In the genomic region with DNA sequence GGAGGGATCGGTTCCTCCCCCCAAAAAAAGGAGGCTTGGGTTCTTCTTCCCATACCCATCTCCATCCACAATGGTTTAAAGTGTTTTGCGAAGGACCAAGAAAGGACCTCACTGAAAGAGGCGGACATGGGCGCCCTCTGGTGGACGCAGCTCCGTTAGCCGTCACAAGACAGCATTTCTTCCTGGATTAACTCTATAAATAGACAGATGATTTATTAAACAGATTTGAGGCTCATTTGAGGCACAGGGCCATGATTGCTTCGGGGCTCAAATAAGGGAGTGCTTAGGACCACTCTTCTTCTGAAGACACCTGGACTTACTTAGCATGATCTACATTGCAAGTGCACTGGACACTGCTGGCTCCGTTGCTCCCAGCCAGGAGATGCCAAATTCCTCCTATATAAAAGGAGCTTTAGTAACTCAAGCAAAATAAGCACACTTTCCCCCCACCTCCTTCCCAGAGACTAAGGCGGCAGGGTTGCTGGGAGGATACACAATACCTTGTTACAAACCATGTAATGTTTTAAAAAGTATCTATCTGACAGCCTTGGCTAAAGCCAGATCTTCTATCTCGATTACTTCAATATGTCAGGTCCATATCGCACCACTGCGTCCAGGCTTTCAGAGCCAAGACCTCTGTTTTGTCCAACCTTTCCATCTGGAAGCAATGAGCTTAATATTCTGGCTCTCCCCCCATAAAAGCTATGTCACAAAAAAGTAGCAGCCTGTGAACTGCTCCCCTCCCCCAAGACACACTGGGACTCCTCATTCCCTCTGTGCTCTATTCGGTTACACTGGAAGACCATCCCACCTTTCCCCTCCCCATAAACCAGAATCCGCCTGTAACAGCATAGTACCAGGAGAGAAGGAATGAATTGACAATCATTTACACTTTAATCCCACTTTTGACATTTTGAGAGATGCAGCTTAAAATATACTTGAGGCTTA, we compare ENCODE assay signal across 7 mouse cellular contexts. TPM values are rescaled to one million over a fixed set of nuclear protein-coding genes. Genes with fewer than 3 reads are reported as not detected.
A peak's percentile ranks its signal among the peaks of the same experiment; 100 is the strongest.
DNase-seq lines count a peak whose midpoint lies in the region; ATAC-seq and TF ChIP-seq lines count a peak whose summit lies in the region.

No protein-coding gene starts in this region.

- ATAC-seq in intestine, postnatal 0 days, result no peak
- peak; percentile 74 for ATAC-seq in midbrain, embryonic 15.5 days (replicated peaks)

- no peaks in the 10 kb centered on the region for H3K36me3 ChIP-seq in intestine, postnatal 0 days (ENCODE audit: control insufficient read depth, insufficient read depth)
- no peaks in the 10 kb centered on the region for H3K36me3 ChIP-seq in midbrain, embryonic 15.5 days (replicated peaks)

- peak overlapping the region; percentile 35; the same call in 1 of the 2 replicates for H3K27ac ChIP-seq in gastrocnemius, adult 2 months
- no peak overlapping the region for H3K27ac ChIP-seq in intestine, postnatal 0 days (ENCODE audit: low read depth, low read length)
- no peak overlapping the region for H3K27ac ChIP-seq in midbrain, embryonic 15.5 days

- 28% methylated on average over 15 of the region's 15 CpGs for WGBS in intestine, postnatal 0 days
- 26% methylated on average over 15 of the region's 15 CpGs for WGBS in midbrain, embryonic 15.5 days

- H3K9ac ChIP-seq in intestine, postnatal 0 days (ENCODE audit: low read depth, low read length), result no peak overlapping the region
- no peak overlapping the region for H3K9ac ChIP-seq in midbrain, embryonic 15.5 days

- H3K4me3 ChIP-seq in gastrocnemius, adult 2 months, result no peak overlapping the region
- H3K4me3 ChIP-seq in intestine, postnatal 0 days (ENCODE audit: low read depth, low read length), result no peak overlapping the region
- no peak overlapping the region for H3K4me3 ChIP-seq in midbrain, embryonic 15.5 days

- DNase-seq in ZHBTc4 (ENCODE audit: low read depth, low spot score), result peak; percentile 71
- DNase-seq in cerebellum, postnatal 25 days, result peak; percentile 85 to 91
- DNase-seq in gastrocnemius, adult 2 months, result peak; percentile 86
- DNase-seq in left cerebral cortex, postnatal 25 days (ENCODE audit: low spot score in 2 of 2), result peak; percentile 81 to 85
- peak; percentile 13 to 52 for DNase-seq in spleen, postnatal 14 days (ENCODE audit: low spot score in 2 of 2)

- no peaks in the 10 kb centered on the region for H3K27me3 ChIP-seq in intestine, postnatal 0 days (replicated peaks; ENCODE audit: control insufficient read depth, insufficient read depth, low read length)
- H3K27me3 ChIP-seq in midbrain, embryonic 15.5 days (replicated peaks), result peaks cover 6% of the 10 kb centered on the region

- intact Hi-C loops in gastrocnemius, adult 2 months (cut with DNase I), result loop anchor here (1.0 to 10.0 kb wide), 5 partner anchors 46 to 1386 kb away; a partner anchor contains a TSS
- intact Hi-C loops in left cerebral cortex, postnatal 25 days (cut with DNase I), result loop anchor here (1.0 to 10.0 kb wide), 5 partner anchors 99 to 1386 kb away; a partner anchor contains a TSS

- no peak overlapping the region for H3K4me2 ChIP-seq in intestine, postnatal 0 days (replicated peaks; ENCODE audit: low read depth)
- no peak overlapping the region for H3K4me2 ChIP-seq in midbrain, embryonic 15.5 days

- H3K4me1 ChIP-seq in intestine, postnatal 0 days (replicated peaks; ENCODE audit: control insufficient read depth, insufficient read depth, low read length), result no peaks in the 10 kb centered on the region
- peaks cover 5% of the 10 kb centered on the region for H3K4me1 ChIP-seq in midbrain, embryonic 15.5 days

- H3K9me3 ChIP-seq in intestine, postnatal 0 days (ENCODE audit: control insufficient read depth), result no peaks in the 10 kb centered on the region
- H3K9me3 ChIP-seq in midbrain, embryonic 15.5 days, result no peaks in the 10 kb centered on the region

- TF ChIP-seq CTCF in gastrocnemius, adult 2 months (IDR thresholded peaks at IDR 0.05), result peak; percentile 89
- TF ChIP-seq CTCF in intestine, postnatal 0 days (IDR thresholded peaks at IDR 0.05; ENCODE audit: low read depth), result peak; percentile 95

RNA-seq across cellular contexts. Expression of a gene that starts 47.8 kb away (rescaled TPM):
- total RNA-seq in gastrocnemius, adult 2 months (2021), result 10 to 100 TPM; 35.7 to 50.7 TPM
- polyA plus RNA-seq in intestine, postnatal 0 days (2015; fragmentation: Nextera tagmentation; extraction: Ambion mirVana), result 53.7 and 60.6 TPM in 2 replicates
- 10 to 100 TPM; 36.5 to 37.9 TPM for total RNA-seq in left cerebral cortex, postnatal 25 days (2021)
- polyA plus RNA-seq in midbrain, embryonic 15.5 days (2015; fragmentation: Nextera tagmentation; extraction: Ambion mirVana), result 45.3 and 46.6 TPM in 2 replicates

Comparison
In these comparisons a context has a peak if more than half of its experiments do, and no peak if none do; other contexts are left out.
1. DNase-seq: peak in every context shown above with its lines; median percentile 88 in cerebellum, postnatal 25 days; 86 in gastrocnemius, adult 2 months; 83 in left cerebral cortex, postnatal 25 days; 71 in ZHBTc4; 32 in spleen, postnatal 14 days.